Mouse (Mus musculus): ENCODE measurements around the gene Gm42688. TPM values are rescaled to one million over a fixed set of nuclear protein-coding genes. Genes with fewer than 3 reads are reported as not detected.

The Gm42688 gene
- polyA plus RNA-seq, 1 experiment from 2014 or later = 1.2 TPM

DNA sequence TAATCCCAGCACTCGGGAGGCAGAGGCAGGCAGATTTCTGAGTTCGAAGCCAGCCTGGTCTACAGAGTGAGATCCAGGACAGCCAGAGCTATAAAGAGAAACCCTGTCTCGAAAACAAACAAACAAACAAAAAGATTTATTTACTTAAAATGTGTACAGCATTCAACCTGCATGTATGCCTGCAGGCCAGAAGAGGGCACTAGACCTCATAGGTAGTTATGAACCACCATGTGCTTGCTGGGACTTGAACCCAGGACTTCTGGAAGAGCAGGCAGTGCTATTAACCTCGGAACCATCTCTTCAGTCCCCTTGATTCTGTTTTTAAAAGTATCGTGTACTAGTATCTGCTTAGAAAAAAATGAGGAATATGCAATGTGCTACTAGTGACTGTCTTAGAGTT lies 26.0 kb downstream of the Gm42688 start:
- Histone ChIP-seq H3K27ac (ENCODE audit: low read depth, low read length) (no peak overlapping the region), H3K4me2 (no peak overlapping the region), H3K4me3 (ENCODE audit: low read depth, low read length) (no peak overlapping the region), H3K27me3 (ENCODE audit: control insufficient read depth, insufficient read depth, low read length) (no peaks in the 10 kb centered on the region), H3K9ac (ENCODE audit: low read depth, low read length) (no peak overlapping the region), H3K36me3 (ENCODE audit: control insufficient read depth, insufficient read depth, low read length) (no peaks in the 10 kb centered on the region), H3K9me3 (replicated peaks; ENCODE audit: control insufficient read depth, low read length) (no peaks in the 10 kb centered on the region), H3K4me1 (ENCODE audit: control insufficient read depth, insufficient read depth, low read length) (peaks cover 15% of the 10 kb centered on the region)
- WGBS (ENCODE audit: insufficient replicate concordance) = 83% methylated on average over 5 of the region's 5 CpGs
- no peak for ATAC-seq (replicated peaks; ENCODE audit: insufficient number of reproducible peaks, low FRiP score, low TSS enrichment)

DNA sequence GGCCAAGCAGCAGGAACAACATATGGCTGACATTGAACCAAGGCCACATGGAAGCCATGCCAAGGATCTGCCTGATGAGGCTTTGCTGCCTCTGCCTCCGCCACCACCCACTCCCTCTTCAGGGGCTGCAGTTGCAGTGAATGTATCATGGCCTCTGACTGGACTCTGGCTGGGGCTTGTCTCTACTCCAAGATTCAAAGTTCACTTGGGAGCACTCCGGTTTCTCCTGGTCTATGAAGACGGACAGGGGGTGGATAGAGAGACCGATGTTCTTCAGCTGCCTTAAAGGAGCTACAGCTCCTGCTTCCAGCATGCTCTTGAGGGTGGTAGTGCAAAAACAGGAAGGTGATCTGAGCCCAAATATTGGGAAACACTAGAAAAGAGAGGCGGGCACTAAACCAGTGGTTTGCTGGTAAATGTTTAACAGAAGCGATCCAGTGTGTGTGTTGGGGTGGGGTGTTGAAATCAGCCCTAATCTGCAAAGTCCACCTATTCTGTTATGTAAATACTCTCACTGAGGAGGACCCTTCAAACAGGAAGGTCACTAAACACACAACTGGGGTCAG lies 30.1 kb downstream of the Gm42688 start:
- 82% methylated on average over 6 of the region's 6 CpGs for WGBS (ENCODE audit: insufficient replicate concordance)
- Histone ChIP-seq H3K36me3 (ENCODE audit: control insufficient read depth, insufficient read depth, low read length) (no peaks in the 10 kb centered on the region), H3K4me2 (no peak overlapping the region), H3K4me1 (ENCODE audit: control insufficient read depth, insufficient read depth, low read length) (peaks cover 11% of the 10 kb centered on the region), H3K4me3 (ENCODE audit: low read depth, low read length) (no peak overlapping the region), H3K27me3 (ENCODE audit: control insufficient read depth, insufficient read depth, low read length) (0 out of 2 replicates have a peak, but pooled peaks cover 3% of the 10 kb centered on the region), H3K27ac (ENCODE audit: low read depth, low read length) (no peak overlapping the region), H3K9ac (ENCODE audit: low read depth, low read length) (no peak overlapping the region), H3K9me3 (replicated peaks; ENCODE audit: control insufficient read depth, low read length) (no peaks in the 10 kb centered on the region)
- ATAC-seq (replicated peaks; ENCODE audit: insufficient number of reproducible peaks, low FRiP score, low TSS enrichment) = no peak

DNA sequence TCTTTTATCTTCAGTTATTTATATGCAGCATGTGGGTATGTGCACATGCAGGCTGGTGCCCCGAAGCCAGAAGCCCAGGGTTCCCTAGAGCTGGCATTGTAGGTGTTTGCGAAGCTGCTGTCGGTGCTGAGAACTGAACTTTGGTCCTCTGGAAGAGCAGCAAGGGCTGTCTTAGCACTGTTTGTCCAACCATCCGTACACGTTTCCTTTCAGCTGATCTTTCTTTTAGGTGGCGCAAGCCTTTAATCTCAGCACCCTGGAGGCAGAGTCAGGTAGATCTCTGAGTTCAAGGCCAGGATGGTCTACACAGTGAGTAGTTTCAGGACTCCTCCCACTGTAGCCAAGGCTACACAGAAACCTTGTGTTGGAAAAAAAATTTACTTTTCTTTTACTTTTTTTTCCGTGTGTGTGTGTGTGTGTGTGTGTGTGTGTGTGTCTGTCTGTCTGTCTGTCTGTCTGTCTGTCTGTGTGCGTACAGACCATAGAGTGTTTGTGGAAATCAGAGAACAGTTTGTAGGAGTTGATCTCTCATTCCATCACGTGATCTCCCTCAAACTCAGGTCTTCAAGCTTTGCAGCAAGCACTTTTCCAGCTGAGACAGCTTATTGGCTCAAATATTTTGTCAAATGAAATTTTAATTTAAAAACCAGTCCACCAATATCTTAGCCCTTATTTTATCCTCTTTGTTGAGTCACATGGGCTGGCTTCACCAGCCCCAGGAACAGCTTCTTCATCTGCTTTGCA lies 30.9 kb downstream of the Gm42688 start:
- Histone ChIP-seq H3K4me3 (ENCODE audit: low read depth, low read length) (no peak overlapping the region), H3K4me1 (ENCODE audit: control insufficient read depth, insufficient read depth, low read length) (peaks cover 11% of the 10 kb centered on the region), H3K9ac (ENCODE audit: low read depth, low read length) (no peak overlapping the region), H3K36me3 (ENCODE audit: control insufficient read depth, insufficient read depth, low read length) (no peaks in the 10 kb centered on the region), H3K27ac (ENCODE audit: low read depth, low read length) (no peak overlapping the region), H3K27me3 (ENCODE audit: control insufficient read depth, insufficient read depth, low read length) (0 out of 2 replicates have a peak, but pooled peaks cover 3% of the 10 kb centered on the region), H3K9me3 (replicated peaks; ENCODE audit: control insufficient read depth, low read length) (no peaks in the 10 kb centered on the region), H3K4me2 (no peak overlapping the region)
- no peak for ATAC-seq (replicated peaks; ENCODE audit: insufficient number of reproducible peaks, low FRiP score, low TSS enrichment)
- 82% methylated on average over 9 of the region's 9 CpGs for WGBS (ENCODE audit: insufficient replicate concordance)

DNA sequence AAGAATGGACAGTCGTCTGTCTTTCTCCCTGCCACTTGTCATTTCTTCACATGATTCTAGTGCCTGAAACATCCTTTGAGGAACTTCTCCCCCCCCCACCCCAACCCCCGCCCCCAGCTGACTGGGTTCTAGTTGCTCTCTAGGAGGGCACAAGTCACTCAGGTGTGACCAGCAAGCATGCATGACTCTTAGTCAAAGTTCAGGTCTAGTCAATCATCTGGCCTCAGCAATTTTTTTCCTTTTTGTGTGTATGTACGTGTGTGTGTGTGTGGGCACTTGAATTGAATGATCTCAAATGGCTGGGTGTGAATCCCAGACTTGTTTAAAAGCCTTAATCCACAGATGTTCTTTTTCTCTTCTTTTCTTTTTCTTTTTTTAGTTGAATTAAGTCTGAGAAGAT lies 32.8 kb downstream of the Gm42688 start:
- Histone ChIP-seq H3K4me2 (no peak overlapping the region), H3K4me3 (ENCODE audit: low read depth, low read length) (no peak overlapping the region), H3K4me1 (ENCODE audit: control insufficient read depth, insufficient read depth, low read length) (peaks cover 24% of the 10 kb centered on the region), H3K9me3 (replicated peaks; ENCODE audit: control insufficient read depth, low read length) (no peaks in the 10 kb centered on the region), H3K27me3 (ENCODE audit: control insufficient read depth, insufficient read depth, low read length) (0 out of 2 replicates have a peak, but pooled peaks cover 3% of the 10 kb centered on the region), H3K9ac (ENCODE audit: low read depth, low read length) (no peak overlapping the region), H3K36me3 (ENCODE audit: control insufficient read depth, insufficient read depth, low read length) (no peaks in the 10 kb centered on the region), H3K27ac (ENCODE audit: low read depth, low read length) (no peak overlapping the region)
- ATAC-seq (replicated peaks; ENCODE audit: insufficient number of reproducible peaks, low FRiP score, low TSS enrichment) = no peak
- WGBS (ENCODE audit: insufficient replicate concordance) = 64% methylated on average over 3 of the region's 3 CpGs

DNA sequence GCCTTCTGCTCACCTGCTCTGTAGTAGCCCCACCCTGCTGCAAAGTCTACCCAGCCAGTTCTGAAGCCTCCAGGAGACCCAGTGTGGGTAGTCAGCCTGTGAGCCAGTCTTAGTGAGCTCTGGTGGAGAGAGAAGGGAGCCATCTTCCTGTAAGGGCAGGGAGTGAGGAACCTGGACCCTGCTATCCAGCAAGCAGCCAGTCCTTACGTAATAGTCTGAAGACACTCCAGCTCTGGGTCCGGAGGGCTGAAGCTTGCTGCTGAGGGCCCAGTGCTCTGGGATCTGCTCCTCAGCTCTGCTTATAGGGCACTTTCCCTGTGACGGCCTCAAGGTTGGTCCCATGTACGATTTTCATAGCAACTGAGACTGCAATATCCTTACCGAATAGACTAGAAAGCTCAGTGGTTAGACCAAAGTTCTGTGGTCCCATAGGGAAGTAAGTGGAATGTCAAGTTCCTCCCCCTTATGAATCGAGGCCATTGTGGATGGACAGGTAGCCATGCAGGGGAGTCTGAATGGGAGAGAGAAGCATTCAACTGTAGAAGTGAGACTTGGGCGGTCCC lies 33.6 kb downstream of the Gm42688 start, which contains the start of gene Rtkn:
Gene Rtkn (plus strand): TSS at position 513 of the 563 bp plus-strand sequence.
- H3K27ac ChIP-seq (ENCODE audit: low read depth, low read length) = peak within 1 kb of the TSS; percentile 99; the same call in 1 of the 2 replicates
- no peak for ATAC-seq (replicated peaks; ENCODE audit: insufficient number of reproducible peaks, low FRiP score, low TSS enrichment)
- H3K36me3 ChIP-seq (ENCODE audit: control insufficient read depth, insufficient read depth, low read length) = no peaks in the 10 kb centered on the region
- 0 out of 2 replicates have a peak, but pooled peaks cover 3% of the 10 kb centered on the region for H3K27me3 ChIP-seq (ENCODE audit: control insufficient read depth, insufficient read depth, low read length)
- H3K4me2 ChIP-seq = peak within 1 kb of the TSS; percentile 87
- H3K4me1 ChIP-seq (ENCODE audit: control insufficient read depth, insufficient read depth, low read length) = peaks cover 24% of the 10 kb centered on the region
- H3K4me3 ChIP-seq (ENCODE audit: low read depth, low read length) = peak within 1 kb of the TSS; percentile 63
- peak within 1 kb of the TSS; percentile 94 for H3K9ac ChIP-seq (ENCODE audit: low read depth, low read length)
- H3K9me3 ChIP-seq (replicated peaks; ENCODE audit: control insufficient read depth, low read length) = no peaks in the 10 kb centered on the region
- WGBS (ENCODE audit: insufficient replicate concordance) = 60% methylated on average over 7 of the region's 7 CpGs

DNA sequence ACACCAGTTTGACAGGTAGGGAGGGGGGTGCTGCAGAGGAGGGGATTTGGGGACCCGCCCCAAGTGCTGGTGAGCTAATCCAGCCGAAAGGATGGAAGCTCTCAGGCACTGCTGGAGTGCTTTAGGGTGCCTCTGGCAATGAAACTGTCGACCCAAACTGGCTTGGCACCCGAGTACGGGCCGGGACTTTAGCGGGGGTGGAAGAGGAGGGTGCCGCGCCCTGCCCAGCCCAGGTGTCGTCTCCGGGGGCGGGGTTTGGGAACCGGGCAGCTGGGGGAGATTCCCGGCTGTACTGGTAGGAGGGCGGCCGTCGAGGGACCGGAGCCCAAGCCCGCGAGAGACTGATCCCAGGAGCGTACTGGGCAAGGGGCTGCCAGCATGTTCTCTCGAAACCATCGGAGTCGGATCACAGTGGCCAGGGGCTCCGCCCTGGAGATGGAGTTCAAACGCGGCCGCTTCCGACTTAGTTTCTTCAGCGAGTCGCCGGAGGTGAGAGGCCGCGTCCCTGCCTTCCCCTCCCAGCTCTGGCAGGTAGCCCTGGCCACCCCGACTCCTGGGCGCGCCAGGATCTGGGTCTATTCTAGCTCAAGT lies 34.2 kb downstream of the Gm42688 start:
- H3K27ac ChIP-seq (ENCODE audit: low read depth, low read length) = no peak overlapping the region
- no peak for ATAC-seq (replicated peaks; ENCODE audit: insufficient number of reproducible peaks, low FRiP score, low TSS enrichment)

DNA sequence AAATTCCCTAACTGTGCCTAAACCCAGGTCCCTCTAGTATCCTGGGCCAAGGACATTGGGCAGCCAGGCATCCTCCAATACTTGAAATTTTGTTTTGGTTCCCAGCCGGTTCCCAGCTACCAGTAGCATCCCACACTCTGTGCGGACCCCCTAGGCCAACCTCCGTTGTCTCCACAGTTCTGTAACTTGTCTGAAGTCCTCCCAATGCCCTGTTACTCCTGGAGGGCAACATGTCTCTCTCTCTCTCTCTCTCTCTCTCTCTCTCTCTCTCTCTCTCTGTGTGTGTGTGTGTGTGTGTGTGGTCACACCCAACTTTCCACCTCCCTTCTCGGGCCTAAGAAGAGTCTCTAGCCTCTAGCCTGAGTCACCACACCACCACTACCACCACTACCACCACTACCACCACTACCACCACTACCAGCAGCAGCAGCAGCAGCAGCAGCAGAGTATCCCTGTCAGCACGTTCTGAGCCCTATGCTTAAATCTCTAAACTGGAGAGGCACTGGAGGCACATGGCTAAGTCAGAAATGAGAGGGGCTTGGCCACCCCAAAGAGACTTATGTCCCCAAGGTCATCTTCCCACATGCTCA lies 35.0 kb downstream of the Gm42688 start:
- 17% methylated on average over 5 of the region's 5 CpGs for WGBS (ENCODE audit: insufficient replicate concordance)
- peaks cover 24% of the 10 kb centered on the region for H3K4me1 ChIP-seq (ENCODE audit: control insufficient read depth, insufficient read depth, low read length)
- no peaks in the 10 kb centered on the region for H3K36me3 ChIP-seq (ENCODE audit: control insufficient read depth, insufficient read depth, low read length)
- peak overlapping the region; percentile 94 for H3K9ac ChIP-seq (ENCODE audit: low read depth, low read length)
- H3K27ac ChIP-seq (ENCODE audit: low read depth, low read length) = peak overlapping the region; percentile 99
- no peaks in the 10 kb centered on the region for H3K9me3 ChIP-seq (replicated peaks; ENCODE audit: control insufficient read depth, low read length)
- H3K27me3 ChIP-seq (ENCODE audit: control insufficient read depth, insufficient read depth, low read length) = 0 out of 2 replicates have a peak, but pooled peaks cover 3% of the 10 kb centered on the region
- 0 out of 2 replicates have a peak, but pooled peaks have one; percentile 3 for ATAC-seq (replicated peaks; ENCODE audit: insufficient number of reproducible peaks, low FRiP score, low TSS enrichment)
- peak overlapping the region; percentile 63 for H3K4me3 ChIP-seq (ENCODE audit: low read depth, low read length)
- peak overlapping the region; percentile 87 for H3K4me2 ChIP-seq

More for the DNA sequence above, 34.2 kb downstream of the Gm42688 start:
- H3K9me3 ChIP-seq (replicated peaks; ENCODE audit: control insufficient read depth, low read length) = no peaks in the 10 kb centered on the region
- no peaks in the 10 kb centered on the region for H3K36me3 ChIP-seq (ENCODE audit: control insufficient read depth, insufficient read depth, low read length)
- peak overlapping the region; percentile 94 for H3K9ac ChIP-seq (ENCODE audit: low read depth, low read length)
- H3K4me3 ChIP-seq (ENCODE audit: low read depth, low read length) = peak overlapping the region; percentile 63
- peak overlapping the region; percentile 87 for H3K4me2 ChIP-seq
- 0 out of 2 replicates have a peak, but pooled peaks cover 3% of the 10 kb centered on the region for H3K27me3 ChIP-seq (ENCODE audit: control insufficient read depth, insufficient read depth, low read length)
- 2% methylated on average over 37 of the region's 37 CpGs for WGBS (ENCODE audit: insufficient replicate concordance)
- peaks cover 24% of the 10 kb centered on the region for H3K4me1 ChIP-seq (ENCODE audit: control insufficient read depth, insufficient read depth, low read length)

All from heart, embryonic 11.5 days (tissue).